Mouse (Mus musculus): Measurements from ENCODE around the gene Daglb. TPM values are rescaled to one million over a fixed set of nuclear protein-coding genes. Genes with fewer than 3 reads are reported as not detected.
"Not testable (repeated sequence)": the region's sequence is repeated elsewhere in the genome, so short reads cannot be mapped to it uniquely, and the experiment has no call there.

Daglb gene
- polyA plus RNA-seq, 1 experiment from 2014 or later: 12.5 TPM

GRCm38 (mm10) chr5:143548401-143548846, 84.0 kb downstream of the Daglb start:
- 0% methylated on average over 31 of the region's 37 CpGs for WGBS
- Histone ChIP-seq H3K27me3 (ENCODE audit: control insufficient read depth, insufficient read depth, low read length) (no peaks in the 10 kb centered on the region), H3K4me1 (replicated peaks; ENCODE audit: control insufficient read depth, insufficient read depth, low read length) (peaks cover 3% of the 10 kb centered on the region; the same call in 1 of the 2 replicates), H3K27ac (ENCODE audit: low read depth, low read length) (peak overlapping the region; percentile 46; the same call in 1 of the 2 replicates), H3K4me3 (ENCODE audit: low read depth, low read length) (peak overlapping the region; percentile 61), H3K9ac (ENCODE audit: low read length) (peak overlapping the region; percentile 74), H3K36me3 (ENCODE audit: control insufficient read depth, insufficient read depth, low read length) (no peaks in the 10 kb centered on the region; the same call in 1 of the 2 replicates), H3K9me3 (ENCODE audit: control insufficient read depth, low read length) (no peaks in the 10 kb centered on the region), H3K4me2 (ENCODE audit: low read depth, low read length, severe bottlenecking) (peak overlapping the region; percentile 89; the same call in 1 of the 2 replicates)
- peak; percentile 95 for ATAC-seq (replicated peaks; ENCODE audit: low FRiP score)
- DNase-seq (ENCODE audit: low spot score): peak; percentile 99

GRCm38 (mm10) chr5:143548922-143549321, 84.5 kb downstream of the Daglb start:
- Histone ChIP-seq H3K9ac (ENCODE audit: low read length) (peak overlapping the region; percentile 74), H3K4me3 (ENCODE audit: low read depth, low read length) (peak overlapping the region; percentile 61), H3K4me2 (ENCODE audit: low read depth, low read length, severe bottlenecking) (peak overlapping the region; percentile 89)
- not testable (repeated sequence) for H3K36me3 ChIP-seq (ENCODE audit: control insufficient read depth, insufficient read depth, low read length); H3K27me3 ChIP-seq (ENCODE audit: control insufficient read depth, insufficient read depth, low read length); H3K9me3 ChIP-seq (ENCODE audit: control insufficient read depth, low read length); H3K4me1 ChIP-seq (replicated peaks; ENCODE audit: control insufficient read depth, insufficient read depth, low read length); DNase-seq (ENCODE audit: low spot score); H3K27ac ChIP-seq (ENCODE audit: low read depth, low read length)
- WGBS: 1% methylated on average over 16 of the region's 28 CpGs
- peak; percentile 60 for ATAC-seq (replicated peaks; ENCODE audit: low FRiP score)

GRCm38 (mm10) chr5:143552911-143553310, 88.5 kb downstream of the Daglb start:
- ATAC-seq (replicated peaks; ENCODE audit: low FRiP score): no peak
- Histone ChIP-seq H3K4me2 (ENCODE audit: low read depth, low read length, severe bottlenecking) (no peak overlapping the region), H3K4me3 (ENCODE audit: low read depth, low read length) (no peak overlapping the region), H3K9ac (ENCODE audit: low read length) (no peak overlapping the region), H3K36me3 (ENCODE audit: control insufficient read depth, insufficient read depth, low read length) (no peaks in the 10 kb centered on the region; the same call in 1 of the 2 replicates), H3K27me3 (ENCODE audit: control insufficient read depth, insufficient read depth, low read length) (no peaks in the 10 kb centered on the region), H3K27ac (ENCODE audit: low read depth, low read length) (no peak overlapping the region), H3K9me3 (ENCODE audit: control insufficient read depth, low read length) (no peaks in the 10 kb centered on the region), H3K4me1 (replicated peaks; ENCODE audit: control insufficient read depth, insufficient read depth, low read length) (peaks cover 3% of the 10 kb centered on the region; the same call in 1 of the 2 replicates)
- WGBS: 60% methylated on average over 6 of the region's 6 CpGs
- DNase-seq (ENCODE audit: low spot score): no peak

GRCm38 (mm10) chr5:143555233-143555632, 90.8 kb downstream of the Daglb start:
- no peaks in the 10 kb centered on the region; the same call in 1 of the 2 replicates for H3K36me3 ChIP-seq (ENCODE audit: control insufficient read depth, insufficient read depth, low read length)
- ATAC-seq (replicated peaks; ENCODE audit: low FRiP score) (no peak), DNase-seq (ENCODE audit: low spot score) (no peak)
- H3K9me3 ChIP-seq (ENCODE audit: control insufficient read depth, low read length): no peaks in the 10 kb centered on the region
- no peak overlapping the region for H3K4me3 ChIP-seq (ENCODE audit: low read depth, low read length)
- H3K4me1 ChIP-seq (replicated peaks; ENCODE audit: control insufficient read depth, insufficient read depth, low read length): no peaks in the 10 kb centered on the region
- H3K4me2 ChIP-seq (ENCODE audit: low read depth, low read length, severe bottlenecking): no peak overlapping the region
- no peaks in the 10 kb centered on the region for H3K27me3 ChIP-seq (ENCODE audit: control insufficient read depth, insufficient read depth, low read length)
- no peak overlapping the region for H3K9ac ChIP-seq (ENCODE audit: low read length)
- H3K27ac ChIP-seq (ENCODE audit: low read depth, low read length): no peak overlapping the region
- WGBS: 71% methylated on average over 6 of the region's 6 CpGs

Other genes with a start within 250 kb of the Daglb start
- gene Spdye4a, start 237.7 kb upstream of the Daglb start, polyA plus RNA-seq (2014; fragmentation: Nextera tagmentation; extraction: Ambion mirVana): not detected in 2 replicates
- 30.4 and 31.0 TPM in 2 replicates for gene Zfp12, start 229.4 kb upstream of the Daglb start, polyA plus RNA-seq (2014; fragmentation: Nextera tagmentation; extraction: Ambion mirVana)
- 3.5 and 4.2 TPM in 2 replicates for gene Zfp316, start 194.6 kb upstream of the Daglb start, polyA plus RNA-seq (2014; fragmentation: Nextera tagmentation; extraction: Ambion mirVana)
- not detected in 2 replicates for gene Zfp853, start 171.0 kb upstream of the Daglb start, polyA plus RNA-seq (2014; fragmentation: Nextera tagmentation; extraction: Ambion mirVana)
- 65.8 and 75.0 TPM in 2 replicates for gene E130309D02Rik, start 149.2 kb upstream of the Daglb start, polyA plus RNA-seq (2014; fragmentation: Nextera tagmentation; extraction: Ambion mirVana)
- gene Zdhhc4, start 135.3 kb upstream of the Daglb start, polyA plus RNA-seq (2014; fragmentation: Nextera tagmentation; extraction: Ambion mirVana): 69.4 and 71.9 TPM in 2 replicates
- gene Grid2ip, start 107.2 kb upstream of the Daglb start, polyA plus RNA-seq (2014; fragmentation: Nextera tagmentation; extraction: Ambion mirVana): 0.31 and 0.64 TPM in 2 replicates
- gene Kdelr2, start 60.7 kb upstream of the Daglb start, polyA plus RNA-seq (2014; fragmentation: Nextera tagmentation; extraction: Ambion mirVana): 190 and 196 TPM in 2 replicates
- gene Rac1, start 63.5 kb downstream of the Daglb start, polyA plus RNA-seq (2014; fragmentation: Nextera tagmentation; extraction: Ambion mirVana): 464 and 491 TPM in 2 replicates
- gene Cyth3, start 157.9 kb downstream of the Daglb start, polyA plus RNA-seq (2014; fragmentation: Nextera tagmentation; extraction: Ambion mirVana): 27.8 and 29.4 TPM in 2 replicates